Mouse (Mus musculus): ENCODE data around the gene Card11.

Gene Card11

GRCm38 (mm10) chr5:140900866-140901265 lies 99.5 kb downstream of the Card11 start:
- DNase-seq, result no peak

DNA sequence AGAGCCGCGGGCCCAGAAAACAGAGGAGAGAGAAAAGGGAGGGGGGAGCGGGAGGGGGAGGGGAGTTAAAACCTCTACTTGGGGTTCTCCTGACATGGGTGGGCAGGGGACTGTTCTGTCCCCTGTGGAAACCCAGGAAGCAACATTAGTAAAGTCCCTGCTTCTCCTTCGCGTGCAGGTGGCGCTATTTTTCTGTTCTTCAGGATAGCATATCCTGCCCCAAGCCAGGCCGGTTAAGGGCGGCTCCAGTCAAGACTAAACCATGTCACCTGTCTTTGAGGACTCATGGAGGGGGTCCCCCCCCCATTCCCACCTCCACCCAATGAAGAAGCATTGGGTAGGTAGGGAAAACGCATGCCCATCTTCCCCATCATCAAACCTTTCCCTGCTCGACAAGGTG lies 109.3 kb downstream of the Card11 start:
- DNase-seq, result no peak

DNA sequence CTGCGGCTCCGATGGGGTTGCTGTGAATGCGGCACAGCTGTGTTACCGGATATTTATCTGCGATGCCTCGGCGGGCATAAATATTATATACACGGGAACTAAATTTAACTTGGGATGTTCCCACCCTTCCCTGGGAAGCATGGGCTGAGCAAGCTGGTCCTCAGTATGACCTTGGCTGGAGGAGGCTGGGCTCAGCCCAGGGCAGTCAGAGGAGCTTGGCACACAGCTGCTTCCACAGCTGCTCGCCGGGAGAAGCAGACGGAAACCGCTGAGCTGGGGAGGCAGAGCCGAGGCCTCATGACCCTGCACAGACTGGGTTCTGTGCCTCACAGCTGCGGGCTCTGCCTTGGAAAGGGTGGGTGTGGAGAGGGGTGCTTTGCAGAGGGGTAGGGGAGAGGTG lies 110.3 kb downstream of the Card11 start:
- no peak for DNase-seq

DNA sequence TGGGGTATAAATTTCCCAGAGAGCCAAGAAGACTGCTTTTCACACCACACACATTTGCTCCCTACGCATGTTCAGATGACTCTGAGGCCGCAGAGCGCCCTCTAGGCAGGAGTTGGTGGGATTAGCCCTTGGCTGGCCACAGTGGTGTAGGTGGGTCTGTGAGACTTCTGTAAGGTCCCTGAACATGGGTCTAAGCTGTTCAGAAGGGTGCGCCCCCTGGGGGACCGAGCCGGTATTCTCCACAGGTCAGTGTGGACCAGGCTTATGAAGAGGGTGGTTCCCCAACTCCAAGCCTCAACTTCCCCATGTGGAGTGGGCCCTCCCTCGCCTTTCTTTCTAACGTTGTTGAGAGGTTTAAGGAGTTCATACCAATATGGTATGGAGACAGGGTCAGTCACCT lies 110.8 kb downstream of the Card11 start:
- DNase-seq, result peak in 1 of 2 experiments; percentile 47

- DNase-seq, result no peak
Observed at GRCm38 (mm10) chr5:140887871-140888270, 112.5 kb downstream of the Card11 start.

GRCm38 (mm10) chr5:140884966-140885365 lies 115.4 kb downstream of the Card11 start:
- no peak for DNase-seq

GRCm38 (mm10) chr5:140882391-140882790 lies 118.0 kb downstream of the Card11 start:
- no peak for DNase-seq

DNA sequence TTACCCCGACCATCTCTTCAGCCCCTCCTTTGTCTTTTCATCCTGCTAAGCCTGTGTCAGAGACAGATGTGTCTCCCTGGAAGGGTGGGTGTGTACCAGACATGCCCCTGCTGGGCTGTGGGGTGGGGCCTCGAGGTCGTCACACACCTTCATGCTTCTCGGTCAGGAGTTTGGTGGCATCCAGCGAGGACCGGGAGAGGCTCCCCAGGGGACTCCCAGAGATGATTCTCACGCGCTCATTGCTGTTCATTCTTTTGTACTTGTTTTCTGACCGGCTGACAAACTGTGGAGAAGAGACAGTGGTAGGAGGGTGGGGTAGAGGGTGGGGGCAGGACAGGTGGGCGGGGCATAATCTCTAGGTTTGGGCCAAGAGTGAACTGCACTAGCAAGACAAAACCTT lies 120.2 kb downstream of the Card11 start:
- no peak for DNase-seq

GRCm38 (mm10) chr5:140878644-140879043 lies 121.7 kb downstream of the Card11 start:
- DNase-seq, result no peak

DNA sequence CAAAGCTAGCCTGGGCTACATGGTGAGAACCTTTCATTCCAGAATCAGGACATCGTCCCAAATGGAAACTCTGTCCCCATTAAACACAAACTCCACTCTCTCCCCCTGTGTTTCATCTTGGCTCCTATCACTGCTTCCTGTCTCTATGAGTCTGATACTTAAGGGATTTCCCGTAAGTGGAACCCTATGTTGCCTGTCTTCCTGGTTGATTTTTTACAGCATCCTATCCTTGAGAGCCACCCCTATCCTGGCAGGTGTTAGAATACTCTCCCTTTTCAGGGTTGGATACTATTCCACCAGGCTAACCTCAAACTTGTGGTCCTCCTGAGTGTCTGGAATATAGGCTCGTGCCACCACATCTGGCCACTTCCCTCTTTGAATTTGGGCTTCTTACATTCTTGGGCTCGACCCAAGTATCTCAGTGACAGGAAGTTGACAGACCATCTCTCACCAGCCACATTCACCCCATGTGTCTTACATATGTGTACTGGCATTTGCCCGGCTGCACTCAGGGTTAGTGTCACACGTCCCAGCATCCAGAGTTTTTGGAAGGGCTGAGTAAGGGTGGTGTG lies 126.6 kb downstream of the Card11 start:
- no peak for DNase-seq

GRCm38 (mm10) chr5:140873039-140873551 lies 127.3 kb downstream of the Card11 start:
- no peak for DNase-seq

GRCm38 (mm10) chr5:140872532-140873038 lies 127.8 kb downstream of the Card11 start:
- DNase-seq, result peak; percentile 45 to 66

GRCm38 (mm10) chr5:140871241-140871640 lies 129.1 kb downstream of the Card11 start:
- DNase-seq, result peak in 1 of 2 experiments; percentile 57

- no peak for DNase-seq
Observed at GRCm38 (mm10) chr5:140869034-140869433, 131.3 kb downstream of the Card11 start.

- no peak for DNase-seq
Observed at GRCm38 (mm10) chr5:140859730-140860129, 140.7 kb downstream of the Card11 start.

- peak in 1 of 2 experiments; percentile 31 for DNase-seq
Observed at GRCm38 (mm10) chr5:140858335-140858734, 142.0 kb downstream of the Card11 start.

- no peak for DNase-seq
Observed at GRCm38 (mm10) chr5:140857432-140858154, 142.8 kb downstream of the Card11 start.

- DNase-seq, result no peak
Observed at GRCm38 (mm10) chr5:140855909-140856530, 144.4 kb downstream of the Card11 start.

GRCm38 (mm10) chr5:140854700-140855099 lies 145.7 kb downstream of the Card11 start:
- DNase-seq, result no peak

- DNase-seq, result no peak
Observed at GRCm38 (mm10) chr5:140853723-140854122, 146.7 kb downstream of the Card11 start.

DNA sequence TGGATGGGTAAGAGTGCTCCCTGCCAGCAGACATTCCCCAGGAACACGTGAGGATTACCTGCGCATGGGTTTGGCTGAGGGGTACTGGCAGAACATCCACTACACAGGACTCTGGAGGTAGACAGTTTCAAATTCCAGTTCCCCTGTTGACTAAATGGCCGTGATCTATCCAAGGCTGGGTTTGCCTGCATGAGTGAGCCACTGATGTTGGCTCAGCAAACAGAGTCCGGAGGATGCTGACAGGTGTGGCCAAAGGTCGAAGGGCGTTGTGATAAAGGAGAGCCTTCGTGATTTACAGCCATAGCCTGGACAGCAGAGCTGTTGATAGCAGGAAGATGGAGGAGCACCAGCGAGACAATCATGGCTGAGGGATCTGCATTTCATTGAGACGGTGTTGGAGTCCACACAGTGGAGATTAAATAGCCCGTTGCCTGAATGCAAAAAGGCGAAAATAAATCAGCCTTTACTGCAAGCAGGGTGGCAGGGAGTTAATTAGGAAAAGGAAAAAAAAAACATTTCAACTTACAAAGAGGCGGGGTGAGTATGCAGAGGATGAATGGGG lies 147.9 kb downstream of the Card11 start:
- no peak for DNase-seq

GRCm38 (mm10) chr5:140847300-140847729 lies 153.1 kb downstream of the Card11 start:
- no peak for DNase-seq

- DNase-seq, result no peak
Observed at GRCm38 (mm10) chr5:140841942-140842341, 158.4 kb downstream of the Card11 start.
